Mouse (Mus musculus) limb, embryonic 12.5 days (tissue): Measurements from ENCODE around the gene Wasf3. TPM values are rescaled to one million over a fixed set of nuclear protein-coding genes. Genes with fewer than 3 reads are reported as not detected.
"Not testable (repeated sequence)": the region's sequence is repeated elsewhere in the genome, so short reads cannot be mapped to it uniquely, and the experiment has no call there.

Source experiments
- ATAC-seq: fragments of 200-750 bp; cut with Nextera tagmentation; 2 replicates; pipeline ENCODE4 v1.8.0; 2017; ENCODE audit warnings: low read depth, moderate TSS enrichment; ENCODE audit not compliant: insufficient number of reproducible peaks, insufficient read depth, low FRiP score, low TSS enrichment
- H3K27ac ChIP-seq: fragments of 300-500 bp; sonication (generic); 2 replicates; pipeline ENCODE4 v1.5.1; 2016; ENCODE audit warnings: mild to moderate bottlenecking, moderate library complexity
- H3K27me3 ChIP-seq: fragments of 300-500 bp; sonication (generic); 2 replicates; pipeline ENCODE4 v1.6.1; 2016; ENCODE audit warnings: mild to moderate bottlenecking, moderate library complexity
- H3K36me3 ChIP-seq: fragments of 300-500 bp; sonication (generic); 2 replicates; pipeline ENCODE4 v1.6.1; 2016; ENCODE audit warnings: mild to moderate bottlenecking, moderate library complexity
- H3K4me1 ChIP-seq: fragments of 300-500 bp; sonication (generic); replicated peaks from 2 replicates; pipeline ENCODE4 v1.6.1; 2016
- H3K4me2 ChIP-seq: fragments of 300-500 bp; sonication (generic); 2 replicates; pipeline ENCODE4 v1.6.1; 2016; ENCODE audit warnings: mild to moderate bottlenecking, moderate library complexity
- H3K4me3 ChIP-seq: fragments of 300-500 bp; sonication (generic); replicated peaks from 2 replicates; pipeline ENCODE4 v1.5.1; 2016; ENCODE audit warnings: mild to moderate bottlenecking
- H3K9ac ChIP-seq: fragments of 300-500 bp; sonication (generic); replicated peaks from 2 replicates; pipeline ENCODE4 v1.6.1; 2016; ENCODE audit warnings: mild to moderate bottlenecking, moderate library complexity
- H3K9me3 ChIP-seq: fragments of 300-500 bp; sonication (generic); 2 replicates; pipeline ENCODE4 v1.6.1; 2016; ENCODE audit warnings: mild to moderate bottlenecking, moderate library complexity
- WGBS: fragments of 180-500 bp; shearing (Covaris S2); methylation state at CpG from one replicate; pipeline ENCODE4 v1.1.7; 2016; 5-methylcytosine and 5-hydroxymethylcytosine counted together
- polyA plus RNA-seq: library from polyadenylated mRNA; unstranded; fragments of >200 nt; fragmentation: Nextera tagmentation; extraction: Ambion mirVana; gene quantifications from 2 replicates; pipeline ENCODE4 v1.2.1, GENCODE M21; 2016

The Wasf3 gene
- polyA plus RNA-seq, 1 experiment from 2014 or later, result 4.6 TPM

GRCm38 (mm10) chr5:146398386-146399115, 13.8 kb downstream of the Wasf3 start:
- no peak for ATAC-seq
- H3K27ac ChIP-seq, result no peak overlapping the region
- H3K9me3 ChIP-seq, result peaks cover 10% of the 10 kb centered on the region; the same call in 1 of the 2 replicates
- no peak overlapping the region for H3K4me3 ChIP-seq
- WGBS, result 90% methylated on average over 7 of the region's 7 CpGs
- no peaks in the 10 kb centered on the region for H3K4me1 ChIP-seq
- no peaks in the 10 kb centered on the region; the same call in 1 of the 2 replicates for H3K36me3 ChIP-seq
- H3K4me2 ChIP-seq, result no peak overlapping the region
- no peak overlapping the region for H3K9ac ChIP-seq
- H3K27me3 ChIP-seq, result no peaks in the 10 kb centered on the region

- H3K4me2 ChIP-seq, ATAC-seq, H3K27ac ChIP-seq, H3K4me1 ChIP-seq, H3K9ac ChIP-seq, H3K36me3 ChIP-seq, H3K27me3 ChIP-seq, H3K4me3 ChIP-seq, H3K9me3 ChIP-seq: not testable (repeated sequence)
- 86% methylated on average over 6 of the region's 6 CpGs for WGBS
These were observed 16.2 kb downstream of the Wasf3 start for GRCm38 (mm10) chr5:146401012-146401411.

- 90% methylated on average over 11 of the region's 11 CpGs for WGBS
- ATAC-seq, result no peak
- no peak overlapping the region for H3K4me3 ChIP-seq
These were observed 17.5 kb downstream of the Wasf3 start for GRCm38 (mm10) chr5:146402311-146402710.

GRCm38 (mm10) chr5:146403923-146404322, 19.1 kb downstream of the Wasf3 start:
- WGBS, result 40% methylated on average over 2 of the region's 2 CpGs
- no peak overlapping the region for H3K4me3 ChIP-seq
- no peak overlapping the region for H3K9ac ChIP-seq
- ATAC-seq, result no peak
- no peaks in the 10 kb centered on the region for H3K27me3 ChIP-seq
- no peaks in the 10 kb centered on the region for H3K9me3 ChIP-seq
- no peaks in the 10 kb centered on the region for H3K36me3 ChIP-seq
- peaks cover 11% of the 10 kb centered on the region for H3K4me1 ChIP-seq
- no peak overlapping the region for H3K4me2 ChIP-seq
- no peak overlapping the region for H3K27ac ChIP-seq

More at GRCm38 (mm10) chr5:146402311-146402710, 17.5 kb downstream of the Wasf3 start:
- Histone ChIP-seq H3K36me3 (no peaks in the 10 kb centered on the region), H3K27me3 (no peaks in the 10 kb centered on the region), H3K9me3 (no peaks in the 10 kb centered on the region), H3K4me2 (no peak overlapping the region), H3K9ac (no peak overlapping the region), H3K27ac (no peak overlapping the region), H3K4me1 (no peaks in the 10 kb centered on the region)

GRCm38 (mm10) chr5:146406133-146406532, 21.3 kb downstream of the Wasf3 start:
- ATAC-seq, result no peak
- Histone ChIP-seq H3K4me1 (peaks cover 11% of the 10 kb centered on the region), H3K9me3 (no peaks in the 10 kb centered on the region), H3K27ac (no peak overlapping the region), H3K9ac (no peak overlapping the region), H3K4me2 (no peak overlapping the region), H3K27me3 (no peaks in the 10 kb centered on the region), H3K36me3 (no peaks in the 10 kb centered on the region), H3K4me3 (no peak overlapping the region)
- 100% methylated on average over 1 of the region's 1 CpGs for WGBS

- H3K9me3 ChIP-seq, result no peaks in the 10 kb centered on the region
- no peak overlapping the region for H3K4me2 ChIP-seq
- no peaks in the 10 kb centered on the region for H3K27me3 ChIP-seq
- no peak overlapping the region for H3K4me3 ChIP-seq
- no peaks in the 10 kb centered on the region for H3K36me3 ChIP-seq
- H3K9ac ChIP-seq, result no peak overlapping the region
- H3K27ac ChIP-seq, result no peak overlapping the region
- no peak for ATAC-seq
- 50% methylated on average over 3 of the region's 3 CpGs for WGBS
- H3K4me1 ChIP-seq, result peaks cover 11% of the 10 kb centered on the region
These were observed 23.0 kb downstream of the Wasf3 start for GRCm38 (mm10) chr5:146407791-146408190.

GRCm38 (mm10) chr5:146408604-146409003, 23.8 kb downstream of the Wasf3 start:
- Histone ChIP-seq H3K9me3 (no peaks in the 10 kb centered on the region), H3K36me3 (no peaks in the 10 kb centered on the region), H3K27me3 (no peaks in the 10 kb centered on the region), H3K9ac (no peak overlapping the region), H3K4me1 (peaks cover 11% of the 10 kb centered on the region), H3K4me2 (no peak overlapping the region), H3K27ac (no peak overlapping the region), H3K4me3 (no peak overlapping the region)
- no peak for ATAC-seq
- WGBS, result 73% methylated on average over 8 of the region's 8 CpGs

- ATAC-seq, result no peak
- Histone ChIP-seq H3K27ac (no peak overlapping the region), H3K4me1 (peaks cover 11% of the 10 kb centered on the region), H3K9me3 (no peaks in the 10 kb centered on the region), H3K9ac (0 out of 2 replicates have a peak overlapping the region, but pooled peaks have one; percentile 5), H3K4me2 (no peak overlapping the region), H3K36me3 (no peaks in the 10 kb centered on the region), H3K27me3 (no peaks in the 10 kb centered on the region), H3K4me3 (no peak overlapping the region)
- WGBS, result 90% methylated on average over 4 of the region's 4 CpGs
These were observed 26.0 kb downstream of the Wasf3 start for GRCm38 (mm10) chr5:146410821-146411220.

- WGBS, result 86% methylated on average over 15 of the region's 15 CpGs
- Histone ChIP-seq H3K36me3 (no peaks in the 10 kb centered on the region), H3K9me3 (no peaks in the 10 kb centered on the region), H3K4me3 (no peak overlapping the region), H3K9ac (no peak overlapping the region), H3K27me3 (no peaks in the 10 kb centered on the region), H3K27ac (no peak overlapping the region), H3K4me1 (peaks cover 11% of the 10 kb centered on the region), H3K4me2 (no peak overlapping the region)
- no peak for ATAC-seq
These were observed 28.1 kb downstream of the Wasf3 start for GRCm38 (mm10) chr5:146412743-146413430.

- Histone ChIP-seq H3K4me3 (no peak overlapping the region), H3K36me3 (no peaks in the 10 kb centered on the region), H3K27ac (no peak overlapping the region), H3K9me3 (no peaks in the 10 kb centered on the region), H3K4me1 (peaks cover 3% of the 10 kb centered on the region; the same call in 1 of the 2 replicates), H3K4me2 (no peak overlapping the region), H3K27me3 (no peaks in the 10 kb centered on the region), H3K9ac (no peak overlapping the region)
- ATAC-seq, result no peak
- 78% methylated on average over 4 of the region's 4 CpGs for WGBS
These were observed 29.8 kb downstream of the Wasf3 start for GRCm38 (mm10) chr5:146414611-146415010.

- Histone ChIP-seq H3K4me2 (no peak overlapping the region), H3K9me3 (no peaks in the 10 kb centered on the region), H3K27me3 (no peaks in the 10 kb centered on the region), H3K27ac (no peak overlapping the region), H3K4me1 (peaks cover 3% of the 10 kb centered on the region; the same call in 1 of the 2 replicates), H3K4me3 (no peak overlapping the region), H3K9ac (no peak overlapping the region), H3K36me3 (no peaks in the 10 kb centered on the region)
- WGBS, result 90% methylated on average over 12 of the region's 12 CpGs
- no peak for ATAC-seq
These were observed 30.4 kb downstream of the Wasf3 start for GRCm38 (mm10) chr5:146415218-146415617.
